Mouse (Mus musculus) liver, embryonic 14 days (tissue): ENCODE results near the gene Zfand6. TPM values are rescaled to one million over a fixed set of nuclear protein-coding genes. Genes with fewer than 3 reads are reported as not detected.

Source experiments
- polyA plus RNA-seq: library from polyadenylated mRNA; depleted of rRNA; stranded (reverse); fragments of >200 nt; gene quantifications from 2 replicates; pipeline ENCODE4 v1.2.3, GENCODE M21; 2012; rRNA removed

The Zfand6 gene
- polyA plus RNA-seq, result 65.0 and 75.7 TPM in 2 replicates

DNA sequence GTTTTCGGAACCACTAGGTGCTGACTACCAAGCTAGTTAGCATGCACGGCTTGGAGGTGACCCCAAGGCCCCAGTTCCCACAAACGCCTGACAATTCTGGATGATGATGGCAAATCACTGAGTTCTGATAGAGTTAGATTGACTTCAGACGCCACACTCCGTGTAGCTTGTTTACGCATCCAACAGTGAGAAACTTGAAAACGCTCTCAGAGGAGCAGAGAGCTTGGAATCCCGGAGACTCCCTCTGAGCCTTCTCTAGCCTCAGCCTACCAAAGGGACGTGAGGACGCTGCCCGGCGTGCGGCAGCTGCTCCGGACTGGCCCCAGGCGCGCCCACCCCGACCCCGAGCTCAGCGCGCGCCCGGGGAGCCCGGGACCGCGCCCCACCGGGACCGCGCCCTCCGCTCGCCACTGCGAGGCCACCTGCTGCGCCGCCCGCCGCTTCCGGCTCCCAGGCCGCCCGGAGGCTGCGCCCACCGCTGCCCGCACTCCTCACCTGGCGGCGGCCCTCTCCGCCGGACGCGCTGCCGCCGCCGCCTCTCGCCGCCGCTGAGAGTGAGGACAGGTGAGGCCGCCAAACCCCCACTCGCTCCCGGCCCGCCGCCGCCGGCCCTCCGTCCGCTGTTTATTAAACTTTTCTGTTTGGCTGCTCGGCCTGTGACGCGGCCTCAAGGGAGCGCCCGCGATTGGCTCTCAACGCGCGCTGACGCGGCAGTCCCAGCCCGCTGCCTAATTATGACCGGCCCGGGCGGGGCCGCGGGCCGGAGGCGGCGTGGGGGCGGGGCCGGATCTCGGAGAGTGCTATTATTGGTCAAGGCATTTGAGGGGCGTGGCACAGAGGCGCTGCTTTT lies at the start of gene Zfand6:
Zfand6 (minus strand) TSS at position 709 of the 850 bp plus-strand sequence.

DNA sequence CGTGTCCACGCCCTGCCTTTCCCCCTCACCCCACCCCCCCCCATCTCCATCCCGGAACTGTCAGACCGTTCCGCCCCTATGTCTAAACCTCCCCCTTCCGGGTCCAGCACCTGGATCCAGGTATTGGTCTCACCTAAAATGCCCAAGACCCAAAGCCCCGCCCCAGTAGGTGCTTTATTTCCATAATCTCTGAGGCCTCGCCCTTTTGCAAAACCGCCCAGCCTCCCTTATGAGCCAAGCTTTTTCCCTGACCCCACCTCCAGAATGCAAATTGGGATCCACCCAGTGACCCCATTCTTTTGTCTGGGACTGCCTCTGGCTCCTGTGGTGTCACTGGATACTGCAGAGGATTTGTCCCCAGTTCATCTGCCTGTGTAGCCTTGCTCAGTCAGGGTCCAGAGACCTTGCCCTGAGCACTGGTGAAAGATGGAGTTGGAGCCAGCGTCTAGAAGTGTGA lies 83.4 kb downstream of the Zfand6 start, which contains the start of gene Fah:
Fah (minus strand) TSS at position 430 of the 457 bp plus-strand sequence.

Other genes starting within 250 kb of the Zfand6 start
- 0.01 TPM in 1 of 2 replicates, not detected in the other for gene Gm2115, start 161.0 kb downstream of the Zfand6 start, polyA plus RNA-seq
- gene Fah, start 83.2 kb downstream of the Zfand6 start, polyA plus RNA-seq, result 21.4 and 25.6 TPM in 2 replicates
- not detected in 2 replicates for gene Olfr291, start 163.6 kb upstream of the Zfand6 start, polyA plus RNA-seq